Mouse (Mus musculus) fibroblast of lung, adult 2 months (primary cell): ENCODE data around the gene Tnfrsf23.
"Not testable (repeated sequence)": the region's sequence is repeated elsewhere in the genome, so short reads cannot be mapped to it uniquely, and the experiment has no call there.

Experiments
- DNase-seq: peaks from one replicate; pipeline ENCODE4 v3.0.0-alpha.2; 2011; ENCODE audit warnings: low read depth

Gene Tnfrsf23

DNA sequence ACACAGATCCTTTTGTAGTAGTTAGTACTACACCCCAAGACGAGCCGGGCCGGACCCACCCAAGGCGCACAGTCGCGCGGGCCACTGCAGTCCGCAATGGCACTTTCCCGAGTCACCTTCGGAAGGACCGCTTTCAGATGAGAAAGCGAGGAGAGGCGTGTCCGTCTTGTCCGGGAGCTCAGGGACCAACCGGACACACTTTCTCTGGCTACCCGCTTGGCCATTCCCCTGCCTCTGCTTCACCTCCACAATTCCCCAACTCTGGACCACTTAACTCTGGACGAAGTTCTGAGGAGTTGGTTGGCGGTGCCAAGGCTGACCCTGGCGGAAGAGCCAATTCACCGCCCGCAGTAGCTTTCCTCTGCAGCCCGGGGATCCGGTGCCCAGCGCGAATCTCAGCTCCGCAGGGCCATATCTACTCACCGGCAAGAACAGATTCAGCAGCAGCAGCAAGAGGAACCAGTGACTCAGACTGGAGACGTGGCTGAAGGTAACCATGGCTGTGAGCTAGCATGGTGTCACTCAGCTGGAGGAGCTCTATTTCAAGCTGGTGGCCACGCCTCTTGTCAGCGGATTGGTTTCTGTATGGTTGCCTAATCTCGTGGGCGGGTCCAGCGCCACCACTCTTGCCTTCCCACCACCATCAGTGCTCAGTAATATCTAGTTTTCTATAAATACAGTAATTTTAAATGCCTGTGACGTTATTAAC, at the start of gene Tnfrsf23:
Gene Tnfrsf23 (minus strand): TSS at position 514 of the 709 bp plus-strand sequence.
- DNase-seq = peak; percentile 85

DNA sequence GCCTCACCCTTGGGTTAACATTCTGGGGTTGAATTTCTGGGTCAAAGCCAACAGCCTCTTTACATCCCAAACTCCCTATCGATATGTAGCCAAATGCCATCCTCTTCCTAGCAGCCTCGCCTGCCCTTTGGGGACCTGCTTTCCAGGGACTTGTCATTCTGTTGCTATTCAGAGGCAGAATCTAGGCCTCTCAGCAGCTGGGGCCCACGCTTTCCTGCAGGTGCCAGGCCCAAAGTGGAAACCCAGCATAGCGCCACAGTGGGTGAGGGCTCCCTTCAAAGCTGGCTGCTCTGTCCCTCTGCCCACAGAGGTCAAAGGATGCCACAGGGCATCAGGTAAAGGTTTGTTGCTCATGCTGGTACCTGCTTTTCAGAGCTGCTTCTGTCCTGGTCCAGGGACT, 48.1 kb upstream of the Tnfrsf23 start:
- no peak for DNase-seq

DNA sequence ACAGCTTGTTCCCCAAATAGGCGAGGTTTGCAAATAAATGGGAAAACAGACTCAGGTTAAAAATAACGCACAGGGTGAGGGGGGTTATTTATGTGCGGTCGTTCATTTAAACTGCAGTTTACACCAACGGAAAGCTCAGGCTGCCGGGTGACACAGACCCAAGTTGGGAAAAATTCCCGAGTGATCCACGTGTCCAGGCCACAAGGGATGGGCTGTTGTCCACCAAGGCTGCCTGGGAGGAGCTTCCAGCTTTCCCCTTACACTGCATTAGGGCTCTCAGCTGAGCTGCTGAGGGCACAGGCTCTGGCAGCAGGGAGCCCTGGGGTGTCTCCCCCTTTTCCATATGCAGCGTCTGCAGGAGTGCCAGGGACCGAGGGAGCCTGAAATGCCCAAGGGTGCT, 44.2 kb upstream of the Tnfrsf23 start:
- peak; percentile 29 for DNase-seq

DNA sequence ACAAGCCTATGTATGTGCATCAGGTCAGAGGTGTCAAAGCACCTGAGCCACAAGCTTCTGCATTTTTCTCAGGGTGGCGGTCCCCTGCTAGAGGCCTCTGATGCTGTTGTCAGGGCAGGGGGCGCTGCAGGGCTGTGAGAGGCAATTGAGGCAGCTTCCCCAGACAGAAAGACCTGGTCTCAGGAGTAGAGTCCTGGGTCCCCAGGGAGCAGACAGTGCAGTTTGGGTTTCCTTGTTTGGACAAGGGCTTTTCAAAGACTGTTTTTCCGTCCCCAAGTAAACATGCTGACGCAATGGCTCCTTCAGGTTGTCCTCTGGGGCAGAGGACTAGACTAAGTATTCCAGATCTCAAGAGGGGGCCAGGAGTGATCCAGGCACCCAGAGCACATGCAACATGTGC, 40.7 kb upstream of the Tnfrsf23 start:
- DNase-seq = no peak

DNA sequence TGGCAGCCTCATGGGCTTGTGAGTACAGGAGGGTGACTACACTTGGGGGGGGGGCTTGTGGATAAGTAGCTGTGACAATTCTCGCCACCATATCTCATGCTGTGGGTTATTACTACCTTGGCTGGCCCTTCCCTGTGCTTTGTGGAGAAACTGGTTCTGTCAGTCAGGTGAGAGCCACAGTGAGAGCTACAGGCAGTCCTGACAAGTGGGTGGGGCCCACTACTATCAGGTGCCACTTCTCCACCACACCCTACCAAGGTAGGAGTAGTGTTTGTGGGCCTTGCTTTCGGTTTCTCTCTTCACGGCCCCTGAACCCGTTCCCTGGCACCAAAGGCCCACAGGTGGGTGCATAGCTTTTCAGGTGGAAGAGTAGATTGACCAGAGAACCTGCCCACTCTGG, 38.2 kb upstream of the Tnfrsf23 start:
- DNase-seq = no peak

DNA sequence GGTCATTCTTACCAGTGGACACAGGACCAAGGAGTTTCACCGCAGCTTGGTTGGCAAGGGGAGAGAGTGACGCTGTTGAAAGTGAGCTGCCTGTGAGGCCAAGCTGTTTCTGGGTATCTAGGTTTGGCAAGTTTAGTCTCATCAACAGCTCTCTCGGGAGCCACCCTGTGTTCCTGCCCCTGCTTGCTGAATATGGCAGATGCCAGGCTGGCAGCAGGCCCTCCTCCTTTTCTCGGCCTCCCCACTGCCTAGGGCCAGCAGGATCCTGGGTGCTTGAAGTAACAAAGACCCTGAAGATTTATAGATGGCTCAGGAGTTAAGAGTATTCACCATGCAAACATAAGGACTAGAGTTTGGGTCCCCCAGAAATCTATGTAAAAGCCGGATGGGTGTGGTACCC, 37.0 kb upstream of the Tnfrsf23 start:
- DNase-seq = no peak

DNA sequence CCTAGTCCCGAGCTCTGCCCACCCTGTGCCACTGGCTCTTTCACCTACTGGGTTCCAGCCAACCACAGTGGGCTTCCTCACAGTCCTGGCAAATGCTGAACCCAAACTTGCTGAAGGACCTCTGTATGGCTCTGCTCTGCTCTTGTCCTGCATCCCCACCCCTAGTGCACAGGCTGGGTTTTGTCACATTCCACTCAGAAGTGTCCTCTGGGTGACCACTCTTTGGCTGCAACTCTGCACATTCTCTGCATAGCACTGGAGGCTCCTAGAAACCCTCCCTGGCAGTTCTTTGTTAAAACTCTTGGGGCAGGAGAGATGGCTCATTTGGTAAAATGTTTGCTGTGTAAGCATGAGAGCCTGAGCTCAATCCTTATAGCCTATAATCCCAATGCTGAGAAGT, 32.1 kb upstream of the Tnfrsf23 start:
- DNase-seq = no peak

DNA sequence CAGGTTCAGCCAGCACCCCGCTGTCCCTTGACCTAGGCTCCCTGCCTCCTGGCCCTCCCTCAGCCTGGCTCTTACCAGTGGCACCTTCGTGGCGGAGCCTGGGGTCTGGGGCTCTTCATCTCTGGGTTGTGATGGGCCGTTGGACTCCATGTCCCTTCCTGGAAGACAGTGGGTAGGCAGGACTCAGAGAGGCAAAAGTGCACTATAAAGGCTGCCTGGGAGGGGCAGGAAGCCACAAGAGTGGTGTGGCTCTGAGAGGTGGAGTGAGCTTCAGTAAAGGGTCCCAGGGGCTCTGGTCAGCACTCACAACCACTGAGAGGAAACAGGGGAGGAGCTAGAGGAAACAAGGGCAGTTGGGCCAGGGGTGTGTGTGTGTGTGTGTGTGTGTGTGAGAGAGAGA, 27.7 kb upstream of the Tnfrsf23 start:
- no peak for DNase-seq

DNA sequence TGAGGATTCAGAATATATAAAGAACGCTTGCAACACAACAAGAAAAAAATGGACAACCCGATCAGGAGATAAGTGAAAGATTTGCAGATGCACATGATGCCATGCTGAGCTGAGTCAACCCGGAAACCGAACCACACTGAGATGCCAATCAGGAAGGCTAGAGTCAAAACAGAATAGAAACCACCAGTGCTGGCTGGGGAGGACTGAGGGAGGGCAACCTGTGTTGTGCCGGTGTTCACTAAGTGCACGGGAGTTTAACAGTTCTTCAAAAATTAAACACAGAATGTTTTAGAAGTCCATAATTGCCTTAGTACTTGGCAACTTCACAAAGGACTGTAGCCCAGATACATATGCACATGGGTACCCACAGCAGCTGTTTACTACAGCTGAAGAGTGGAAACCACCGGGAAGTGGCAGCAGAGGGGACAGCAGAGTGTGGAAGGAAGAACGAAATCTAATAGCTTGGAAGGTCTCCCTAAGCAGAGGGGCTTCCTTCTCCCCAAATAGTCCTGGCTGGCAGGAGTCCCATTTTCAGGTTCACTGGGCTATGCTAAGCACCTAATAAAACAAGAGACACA, 27.2 kb upstream of the Tnfrsf23 start:
- no peak for DNase-seq

DNA sequence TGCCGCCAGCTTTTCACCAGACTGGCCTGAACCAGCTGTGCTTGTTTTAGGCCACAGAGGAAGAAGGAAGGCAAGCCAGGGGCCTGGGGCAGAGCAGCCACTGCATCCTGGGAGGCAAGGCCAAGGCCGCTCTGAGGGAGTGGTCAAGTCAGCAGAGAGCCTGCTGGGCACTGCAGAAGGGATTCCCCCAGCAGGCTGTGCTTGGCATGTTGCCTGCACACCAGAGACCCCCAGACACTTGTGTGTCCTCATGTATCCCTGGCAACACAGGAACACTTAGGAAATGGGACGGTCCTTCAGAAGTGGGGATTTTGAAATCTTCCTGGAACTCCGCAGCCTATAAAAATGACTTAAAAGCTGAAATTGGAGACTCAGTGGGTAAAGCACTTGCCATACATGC, 26.4 kb upstream of the Tnfrsf23 start:
- DNase-seq = no peak

DNA sequence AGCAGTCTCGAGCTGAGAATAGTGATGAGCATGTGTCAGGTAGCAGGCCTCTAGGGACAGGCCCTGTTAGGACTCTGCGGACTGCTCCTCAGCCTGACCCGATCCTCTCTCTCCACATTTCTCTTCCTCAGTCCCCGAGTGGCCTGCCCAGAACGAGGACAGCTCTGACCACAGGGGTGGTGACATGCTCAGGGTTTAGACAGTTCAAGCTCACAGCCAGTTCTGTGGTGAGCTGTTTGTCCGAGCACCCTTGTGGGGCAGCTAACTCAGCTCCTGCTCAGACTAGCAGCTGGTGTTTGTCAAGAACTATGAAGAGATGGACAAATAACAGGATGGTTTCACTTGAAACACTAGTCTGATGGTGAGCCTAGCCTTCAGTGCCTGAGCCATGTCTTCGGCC, 25.7 kb upstream of the Tnfrsf23 start:
- DNase-seq = no peak

DNA sequence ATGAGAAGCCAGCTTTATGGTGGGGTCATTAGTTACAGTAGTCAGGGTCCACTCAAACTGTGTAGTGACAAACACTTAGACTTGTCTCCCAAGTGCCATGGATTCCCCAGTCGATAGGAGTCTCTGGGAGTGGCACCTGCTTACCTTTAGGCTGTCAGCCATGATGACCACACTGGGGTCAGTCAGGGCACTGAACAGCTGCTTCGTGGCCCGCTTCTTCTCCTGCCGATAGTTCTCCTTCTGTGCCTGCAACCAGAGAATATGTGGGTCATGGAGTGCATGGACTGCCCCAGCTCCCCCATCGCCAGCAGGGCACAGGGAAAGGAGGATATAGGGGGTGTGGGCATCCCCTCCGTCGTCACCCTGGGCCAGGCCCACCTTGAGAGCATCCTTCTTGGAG, 23.7 kb upstream of the Tnfrsf23 start:
- DNase-seq = no peak

DNA sequence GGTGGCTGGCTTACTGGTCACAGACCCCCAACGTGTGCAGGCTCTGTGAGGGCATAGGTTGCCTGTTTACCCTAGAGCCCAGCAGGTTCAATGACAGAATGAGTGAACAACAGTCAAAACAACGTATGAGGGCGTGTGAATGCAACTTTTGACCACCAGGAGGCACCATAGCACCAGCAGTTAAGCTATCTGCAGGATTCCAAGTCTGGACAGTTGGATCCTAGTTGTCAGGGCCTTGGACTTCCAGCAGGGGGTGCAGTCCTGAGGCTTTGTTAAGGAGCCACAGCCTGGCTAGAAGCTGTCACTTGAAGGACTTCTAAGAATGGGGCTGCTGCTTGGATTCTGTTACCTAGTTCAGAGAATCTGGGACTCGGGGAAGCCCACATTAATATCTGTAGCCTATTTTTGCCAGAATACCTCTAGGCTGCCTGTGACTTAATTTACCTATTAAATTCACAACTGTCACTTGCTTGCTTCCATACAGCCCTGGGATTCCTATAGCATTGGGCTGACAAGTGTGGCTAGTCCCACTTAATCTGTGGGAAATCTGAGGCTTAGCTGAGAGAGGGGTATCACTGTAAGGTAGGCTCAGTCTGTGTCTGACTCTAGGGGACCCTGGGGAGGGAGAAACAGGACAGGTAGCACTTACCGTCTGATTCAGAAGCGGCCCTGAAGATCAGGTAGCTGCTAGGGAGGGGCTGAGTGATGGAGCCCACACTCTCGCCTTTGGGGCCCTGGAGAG, 21.2 kb upstream of the Tnfrsf23 start:
- DNase-seq = peak; percentile 90

DNA sequence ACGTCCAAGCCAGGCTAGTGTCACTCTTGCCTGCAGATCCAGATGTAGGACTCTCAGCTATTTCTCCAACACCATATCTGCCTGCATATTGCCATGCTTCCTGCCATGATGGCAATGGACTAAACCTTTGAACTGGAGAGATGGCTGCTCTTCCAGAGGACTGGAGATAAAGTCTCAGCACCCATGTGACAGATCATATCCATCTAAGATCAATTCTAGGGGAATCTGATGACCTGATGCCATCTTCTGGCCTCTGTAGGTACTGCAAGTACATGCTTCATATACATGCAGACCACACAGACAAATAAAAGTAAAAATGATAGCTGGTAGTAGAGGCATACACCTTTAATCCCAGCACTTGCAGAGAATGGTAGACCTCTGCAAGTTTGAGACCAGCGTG, 10.5 kb upstream of the Tnfrsf23 start:
- DNase-seq = no peak

DNA sequence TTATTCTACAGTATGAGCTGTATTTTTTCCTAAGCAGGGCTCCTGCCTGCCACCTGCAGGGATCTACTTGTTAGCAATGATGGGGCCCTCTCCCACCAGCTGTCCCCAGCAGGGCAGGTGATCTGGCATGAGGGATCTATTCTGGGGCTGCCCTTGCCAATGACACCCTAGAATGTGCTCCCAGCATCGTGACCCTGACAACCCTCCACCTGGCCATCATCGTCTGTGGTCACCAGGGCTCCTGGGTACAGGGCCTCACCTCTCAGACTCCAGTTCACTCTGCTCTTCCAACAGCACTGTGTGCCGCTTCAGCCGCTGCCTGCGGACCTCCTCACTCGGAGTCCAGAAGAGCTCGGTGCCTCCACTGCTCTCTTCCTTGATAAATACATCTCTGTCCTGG, 8.9 kb upstream of the Tnfrsf23 start:
- no peak for DNase-seq

DNA sequence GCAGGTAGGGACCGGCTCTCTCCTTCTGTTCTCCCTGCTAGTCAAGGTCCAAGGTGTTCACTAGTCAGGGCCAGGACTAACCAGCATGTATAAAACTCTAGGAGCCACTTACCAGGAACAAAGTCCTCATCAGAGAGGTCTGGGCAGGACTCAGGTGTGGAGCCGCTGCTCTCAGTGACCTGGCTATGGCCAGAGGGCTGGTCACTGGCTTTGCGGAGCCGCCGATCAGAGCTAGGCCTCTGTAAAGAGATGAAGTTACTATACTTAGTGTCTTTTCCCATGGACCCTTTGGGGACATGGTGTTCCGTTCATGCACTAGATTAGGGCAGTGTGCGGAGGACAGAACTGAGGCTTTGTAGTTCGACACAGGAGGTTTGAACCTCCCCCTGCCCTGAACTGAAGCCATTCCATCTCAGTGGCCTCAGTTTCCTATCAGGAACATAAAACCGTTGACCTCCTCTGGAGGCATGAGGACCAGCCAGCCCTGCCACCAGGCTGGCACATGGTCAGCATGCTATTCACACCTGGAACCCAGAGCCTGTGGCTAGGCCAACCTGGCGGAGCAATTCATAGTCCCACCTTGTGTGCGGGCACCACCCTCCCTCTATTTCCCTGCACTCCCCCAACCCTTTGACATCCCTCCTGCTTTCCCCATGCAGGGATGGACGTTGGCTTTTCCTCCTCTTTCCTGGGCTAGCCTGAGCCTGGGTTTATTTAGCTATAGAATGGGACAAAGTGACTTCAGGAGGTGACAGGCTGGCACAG, 7.3 kb upstream of the Tnfrsf23 start:
- DNase-seq = no peak

DNA sequence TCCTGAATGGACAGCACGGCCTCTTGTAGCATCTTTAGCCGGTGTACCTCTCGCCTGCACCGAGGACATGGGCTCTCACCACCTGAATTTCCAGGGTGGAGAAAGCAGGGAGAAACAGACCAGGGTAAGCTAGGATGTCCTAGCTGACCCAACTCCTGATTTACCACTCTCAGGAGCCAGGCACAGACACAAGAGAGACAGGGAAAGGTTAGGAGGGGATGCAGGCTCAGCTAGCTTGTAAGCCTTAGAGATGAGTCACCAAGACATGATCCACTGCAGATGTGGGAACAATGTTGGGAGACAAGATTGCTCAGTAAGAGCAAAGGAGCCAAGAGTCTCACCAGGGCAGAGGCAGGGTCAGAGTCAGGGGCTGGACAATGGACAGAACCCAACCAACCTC, 6.2 kb upstream of the Tnfrsf23 start:
- DNase-seq = no peak

DNA sequence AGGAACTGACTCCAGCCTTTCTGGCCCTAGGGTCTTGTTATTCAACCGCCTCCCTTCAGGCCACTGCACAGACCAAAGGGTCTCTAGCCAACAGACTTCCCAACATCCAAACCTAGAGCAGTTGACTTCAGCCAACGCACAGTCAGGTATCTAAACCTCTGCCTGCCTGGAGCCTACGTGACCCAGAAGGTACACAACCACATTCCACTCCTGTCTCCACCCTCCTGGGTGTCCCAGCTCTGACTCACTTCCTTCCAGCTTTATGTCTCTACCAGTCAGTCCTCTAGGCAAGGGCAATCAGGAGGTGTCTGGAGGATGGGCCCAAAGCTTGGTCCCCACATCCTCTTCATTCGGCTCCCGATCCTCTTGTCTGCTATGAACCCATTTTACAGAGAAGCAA, 5.5 kb upstream of the Tnfrsf23 start:
- no peak for DNase-seq

DNA sequence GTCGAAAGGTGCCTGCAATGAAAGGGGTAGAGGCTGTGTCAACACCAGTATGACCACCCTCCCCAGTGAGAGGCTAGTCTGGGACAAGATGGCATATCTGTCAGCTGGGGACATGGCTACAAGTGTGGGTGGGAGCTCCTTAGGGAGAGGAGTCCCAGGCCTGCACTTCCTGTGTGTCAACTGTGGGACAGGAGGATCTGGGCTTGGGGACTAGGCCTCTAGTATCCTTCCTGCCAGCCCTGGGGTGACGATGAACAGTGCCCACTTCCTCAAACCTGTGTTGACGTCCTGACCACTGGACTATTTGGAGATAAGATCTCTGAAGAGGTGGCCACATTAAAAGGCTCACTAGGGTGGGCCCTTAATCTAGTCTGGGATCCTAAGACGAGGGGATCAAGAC, 4.3 kb upstream of the Tnfrsf23 start:
- DNase-seq = no peak

DNA sequence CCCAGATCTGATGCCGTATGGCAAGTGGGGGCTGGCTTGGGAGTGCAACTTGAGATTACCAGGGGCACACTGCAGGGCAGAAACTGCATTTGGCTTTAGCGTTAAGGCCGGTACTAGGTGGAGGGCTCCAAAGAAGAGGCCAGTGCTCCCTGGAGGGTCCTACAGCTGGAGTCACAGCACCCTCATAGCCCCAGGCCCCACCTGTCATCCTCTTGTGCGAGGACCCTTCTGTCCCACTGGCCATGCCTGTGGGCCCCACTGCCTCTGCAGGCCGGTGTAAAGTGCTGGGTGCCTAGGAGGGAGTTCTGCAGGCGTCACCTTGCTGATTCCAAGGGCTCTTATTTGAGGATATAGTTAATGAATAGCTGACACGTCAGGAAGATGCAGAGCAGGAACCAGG, 3.8 kb upstream of the Tnfrsf23 start:
- no peak for DNase-seq

DNA sequence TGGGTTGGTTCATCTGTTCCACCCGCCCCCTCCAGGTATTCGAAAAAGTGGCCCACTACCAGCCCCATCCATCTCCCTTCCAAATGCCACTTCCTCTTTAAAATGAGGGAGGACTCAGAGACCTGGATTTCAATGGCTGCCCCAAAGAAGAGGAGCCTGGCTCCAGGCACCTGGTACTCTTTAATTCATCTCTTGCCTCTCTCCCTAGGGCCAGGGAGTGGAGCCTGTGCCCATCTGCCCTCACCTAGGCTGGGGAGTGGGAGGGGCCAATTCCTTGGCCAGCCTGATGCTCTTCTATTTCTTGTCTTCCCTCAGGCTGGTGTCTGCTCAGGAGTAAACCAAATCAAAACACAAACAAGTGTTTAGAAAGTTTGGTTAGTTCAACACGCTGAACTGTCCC, 1.0 kb upstream of the Tnfrsf23 start:
- DNase-seq = not testable (repeated sequence)

DNA sequence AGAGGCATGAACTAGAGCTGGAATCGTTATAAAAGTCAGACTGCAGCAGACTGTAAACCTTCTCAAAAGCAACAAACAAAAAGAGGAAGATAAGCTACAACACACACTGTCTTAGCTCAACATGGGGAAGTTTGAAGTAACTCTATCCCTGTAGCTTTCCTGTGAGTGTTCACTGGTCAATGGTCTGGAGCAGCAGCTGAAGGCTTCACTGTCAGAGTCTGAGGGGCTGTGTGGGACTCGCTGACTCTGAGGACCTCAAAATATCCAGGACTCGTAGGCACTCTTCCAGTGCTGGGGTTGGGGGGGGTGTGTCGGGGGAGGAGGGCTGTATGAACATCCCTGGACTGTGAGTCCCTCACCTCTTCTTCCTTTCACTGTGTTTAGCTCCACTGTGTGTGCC, 519 bp upstream of the Tnfrsf23 start:
- DNase-seq = not testable (repeated sequence)

DNA sequence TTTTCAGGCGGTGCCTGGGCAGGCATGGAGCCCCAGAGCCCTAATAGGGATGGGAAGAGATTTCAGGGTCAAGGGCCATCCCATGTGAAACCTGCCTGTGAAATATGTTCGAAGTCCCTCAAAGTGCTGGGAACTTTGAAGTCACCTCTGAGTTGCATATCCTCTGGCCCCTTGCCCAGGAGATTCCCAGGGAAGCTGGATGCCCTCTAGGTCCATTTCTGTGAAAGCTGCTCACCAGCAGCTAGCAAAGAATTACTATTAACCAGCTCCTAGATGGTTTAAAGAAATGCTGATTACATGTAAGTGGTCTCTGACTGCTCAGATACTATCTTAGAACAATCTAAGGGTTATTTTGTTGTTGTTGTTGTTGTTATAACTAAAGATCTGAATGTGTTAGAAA, 1.1 kb downstream of the Tnfrsf23 start:
- not testable (repeated sequence) for DNase-seq
